Mouse (Mus musculus) brain, embryonic 14.5 days (tissue): Measurements from ENCODE around the gene Myo18b.

Source experiments
- CTCF ChIP-seq: fragments of 200-500 bp; IDR thresholded peaks from 2 replicates; pipeline ENCODE4 v1.5.1; 2012; ENCODE audit warnings: inconsistent platforms, mild to moderate bottlenecking, moderate library complexity, borderline replicate concordance; ENCODE audit not compliant: insufficient read depth, insufficient read length; ENCODE audit errors: extremely low read depth
- POLR2A ChIP-seq: fragments of 200-500 bp; IDR thresholded peaks from 2 replicates; pipeline ENCODE4 v1.6.1; 2012; ENCODE audit warnings: mild to moderate bottlenecking, inconsistent platforms, borderline replicate concordance; ENCODE audit not compliant: poor library complexity, insufficient read depth, insufficient read length, severe bottlenecking; ENCODE audit errors: extremely low read depth

DNA sequence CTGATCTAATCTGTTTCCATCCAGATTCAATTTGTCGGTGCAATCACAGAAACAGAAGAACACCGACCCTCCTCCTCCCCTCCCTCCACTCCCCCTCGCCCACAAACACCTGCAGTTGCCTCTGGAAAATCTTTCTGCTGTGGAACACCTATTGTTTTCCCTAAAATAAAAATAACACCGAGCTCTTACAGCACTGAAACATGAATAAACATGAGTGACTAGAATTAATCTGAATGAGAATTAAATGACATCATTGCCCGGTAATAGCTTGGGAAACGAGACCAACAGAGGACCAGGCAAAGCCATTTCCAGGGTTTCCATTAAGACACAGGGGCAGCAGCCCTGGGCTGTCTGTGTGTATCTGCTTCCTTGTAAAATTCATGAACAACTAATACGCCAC lies 46.1 kb upstream of the Myo18b start:
- TF ChIP-seq POLR2A (no peak), CTCF (no peak)
